Mouse (Mus musculus): Measurements from ENCODE around the gene Plcg2. TPM values are rescaled to one million over a fixed set of nuclear protein-coding genes. Genes with fewer than 3 reads are reported as not detected.

Plcg2 gene
- polyA plus RNA-seq, 1 experiment from 2014 or later: 1.6 TPM

DNA sequence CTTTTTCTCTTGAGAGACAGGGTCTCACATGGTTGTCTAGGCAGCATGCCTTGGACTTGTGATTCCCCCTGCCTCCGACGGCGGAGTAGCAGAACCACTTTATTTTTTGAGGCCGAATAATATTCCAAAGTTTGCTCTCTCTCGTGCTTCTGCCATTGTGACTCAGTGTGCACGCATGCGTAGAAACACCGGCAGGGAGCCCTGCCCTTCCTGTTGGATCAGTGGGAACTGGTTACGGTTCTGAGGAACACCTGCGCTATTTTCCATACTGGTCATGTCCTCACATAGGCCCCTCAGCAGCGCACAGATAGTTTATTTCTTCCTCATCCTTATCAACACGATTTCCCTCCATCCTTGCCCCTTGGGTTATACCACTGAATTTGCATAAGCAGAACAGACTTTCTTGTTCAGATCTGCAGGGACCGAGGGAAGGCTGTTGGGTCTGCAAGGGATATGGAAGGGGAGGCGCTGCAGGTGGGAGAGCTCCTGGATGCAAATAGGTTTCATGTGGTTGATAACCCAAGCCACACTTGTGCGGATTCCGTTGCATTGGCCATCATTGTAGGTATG lies 64.4 kb downstream of the Plcg2 start:
- H3K4me3 ChIP-seq: peak overlapping the region; percentile 19; the same call in 1 of the 2 replicates
- ATAC-seq (ENCODE audit: low FRiP score, low read depth): no peak
- no peaks in the 10 kb centered on the region for H3K27me3 ChIP-seq
- no peak overlapping the region for H3K9ac ChIP-seq
- H3K4me2 ChIP-seq: peak overlapping the region; percentile 43
- H3K36me3 ChIP-seq: no peaks in the 10 kb centered on the region
- no peak overlapping the region for H3K27ac ChIP-seq (replicated peaks)
- 35% methylated on average over 16 of the region's 16 CpGs for WGBS
- H3K4me1 ChIP-seq (replicated peaks): 0 out of 2 replicates have a peak, but pooled peaks cover 3% of the 10 kb centered on the region
- no peaks in the 10 kb centered on the region for H3K9me3 ChIP-seq

DNA sequence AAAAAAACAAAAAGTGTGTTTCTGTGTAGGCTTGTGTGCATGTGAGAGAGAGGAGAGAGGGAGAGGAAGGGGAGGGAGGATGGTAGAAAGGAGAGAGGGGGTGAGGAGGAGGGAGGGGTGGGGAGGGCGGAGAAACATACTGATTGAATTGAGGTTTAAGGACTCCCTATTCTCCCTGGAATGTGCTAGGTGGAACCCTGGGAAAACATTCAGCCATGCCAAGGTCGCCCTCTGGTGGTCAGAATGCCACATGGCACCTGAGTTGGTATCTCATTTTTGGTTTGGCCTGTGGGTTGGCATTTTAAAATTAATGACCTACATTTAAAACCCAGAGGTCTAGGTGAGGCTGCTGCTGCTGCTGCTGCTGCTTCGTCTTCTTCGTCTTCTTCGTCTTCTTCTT lies 71.3 kb downstream of the Plcg2 start:
- no peaks in the 10 kb centered on the region for H3K27me3 ChIP-seq
- no peak for ATAC-seq (ENCODE audit: low FRiP score, low read depth)
- no peak overlapping the region for H3K9ac ChIP-seq
- H3K4me1 ChIP-seq (replicated peaks): no peaks in the 10 kb centered on the region
- no peak overlapping the region for H3K4me2 ChIP-seq
- H3K27ac ChIP-seq (replicated peaks): no peak overlapping the region
- no peak overlapping the region for H3K4me3 ChIP-seq
- H3K9me3 ChIP-seq: no peaks in the 10 kb centered on the region
- H3K36me3 ChIP-seq: no peaks in the 10 kb centered on the region
- WGBS: 34% methylated on average over 5 of the region's 5 CpGs

DNA sequence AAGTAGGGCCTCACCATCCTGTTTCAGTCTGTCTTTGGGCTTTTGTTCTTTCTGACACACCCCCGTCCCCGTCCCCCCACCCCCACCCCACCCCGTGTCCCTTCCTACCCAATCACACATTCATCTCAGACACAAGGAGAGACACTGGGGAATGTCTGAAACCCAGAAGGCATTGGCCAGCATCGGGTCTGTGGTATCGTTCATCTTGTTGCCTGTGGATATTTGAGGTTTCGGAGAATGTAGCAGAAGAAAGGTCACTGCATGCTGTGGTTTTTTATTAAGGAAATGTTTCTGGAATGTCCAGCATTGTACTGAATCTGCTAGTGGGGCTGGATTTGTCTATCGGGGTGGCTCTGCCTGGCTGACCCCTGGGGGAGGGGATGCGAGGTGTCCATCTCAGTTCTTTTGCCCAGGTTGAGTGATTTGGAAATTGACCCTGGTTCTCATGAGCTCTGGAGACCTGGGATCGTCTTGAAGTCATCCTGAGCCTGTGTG lies 78.2 kb downstream of the Plcg2 start:
- no peak for ATAC-seq (ENCODE audit: low FRiP score, low read depth)
- WGBS: 48% methylated on average over 9 of the region's 9 CpGs
- H3K4me3 ChIP-seq: no peak overlapping the region

DNA sequence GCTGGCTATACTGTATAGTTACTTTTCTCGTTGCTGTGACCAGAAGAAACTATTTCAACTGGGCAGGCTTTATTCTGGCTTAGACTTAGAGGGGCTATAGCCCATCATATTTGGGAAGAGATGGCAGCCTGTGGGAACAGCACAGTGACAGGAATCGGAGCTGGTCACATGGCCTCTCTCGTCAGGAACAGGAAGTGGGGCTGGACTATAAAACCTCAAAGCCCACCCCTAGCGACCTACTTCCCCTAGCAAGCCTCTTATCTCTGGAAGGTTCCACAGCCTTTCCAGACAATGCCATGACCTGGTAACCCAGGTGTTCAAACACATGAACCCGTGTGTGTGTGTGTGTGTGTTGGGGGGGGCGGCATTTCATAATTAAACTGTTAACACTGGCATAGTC lies 79.0 kb downstream of the Plcg2 start:
- Histone ChIP-seq H3K27ac (replicated peaks) (no peak overlapping the region), H3K4me3 (no peak overlapping the region), H3K4me2 (no peak overlapping the region), H3K4me1 (replicated peaks) (no peaks in the 10 kb centered on the region), H3K9me3 (0 out of 2 replicates have a peak, but pooled peaks cover 2% of the 10 kb centered on the region), H3K27me3 (no peaks in the 10 kb centered on the region), H3K9ac (no peak overlapping the region), H3K36me3 (no peaks in the 10 kb centered on the region)
- no peak for ATAC-seq (ENCODE audit: low FRiP score, low read depth)
- WGBS: 84% methylated on average over 6 of the region's 6 CpGs

More for the DNA sequence above, 78.2 kb downstream of the Plcg2 start:
- no peaks in the 10 kb centered on the region for H3K36me3 ChIP-seq
- no peak overlapping the region for H3K27ac ChIP-seq (replicated peaks)
- H3K4me1 ChIP-seq (replicated peaks): no peaks in the 10 kb centered on the region
- H3K9ac ChIP-seq: no peak overlapping the region
- no peak overlapping the region for H3K4me2 ChIP-seq
- H3K27me3 ChIP-seq: no peaks in the 10 kb centered on the region
- H3K9me3 ChIP-seq: no peaks in the 10 kb centered on the region

DNA sequence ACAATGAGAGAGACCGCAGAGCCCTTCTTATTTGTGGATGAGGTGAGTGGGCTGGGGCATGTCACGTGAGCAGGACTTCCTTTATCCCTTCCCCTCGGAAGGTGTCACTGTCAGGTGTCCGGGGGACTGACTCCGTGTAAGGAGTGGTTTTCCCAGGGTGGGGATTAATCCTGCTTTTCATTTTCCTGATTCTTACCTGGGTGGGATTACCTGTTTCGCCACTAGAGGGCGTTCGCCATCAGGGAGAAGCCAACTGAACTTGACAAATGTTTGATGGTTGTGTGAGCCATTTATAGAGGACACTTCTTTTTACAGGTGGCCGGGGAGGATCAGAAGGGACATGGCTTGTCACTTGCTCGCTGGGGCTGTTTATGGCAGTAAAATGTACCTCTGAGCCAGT lies 79.8 kb downstream of the Plcg2 start:
- ATAC-seq (ENCODE audit: low FRiP score, low read depth): no peak
- Histone ChIP-seq H3K9me3 (peaks cover 2% of the 10 kb centered on the region; the same call in 1 of the 2 replicates), H3K27me3 (no peaks in the 10 kb centered on the region), H3K4me3 (no peak overlapping the region), H3K9ac (no peak overlapping the region), H3K36me3 (no peaks in the 10 kb centered on the region), H3K27ac (replicated peaks) (no peak overlapping the region), H3K4me2 (no peak overlapping the region), H3K4me1 (replicated peaks) (no peaks in the 10 kb centered on the region)
- 62% methylated on average over 10 of the region's 10 CpGs for WGBS

DNA sequence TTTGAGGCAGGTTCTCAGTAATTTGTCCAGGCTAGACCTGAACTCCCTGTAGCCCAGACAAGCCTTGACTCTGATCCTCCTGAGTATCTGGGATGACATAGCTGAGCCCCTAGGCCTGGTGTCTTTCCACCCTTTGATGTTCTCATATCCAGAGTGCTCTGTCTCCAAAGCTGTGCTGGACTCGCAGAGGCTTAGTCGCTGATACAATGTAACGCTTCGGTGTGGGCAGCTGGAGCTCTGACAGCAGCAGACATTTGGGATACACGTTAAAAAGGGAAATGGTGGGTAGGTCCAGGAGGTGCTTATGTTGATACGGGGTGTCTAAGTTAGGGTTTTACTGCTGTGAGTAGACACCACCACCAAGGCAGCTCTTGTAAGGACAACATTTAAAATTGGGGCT lies 80.8 kb downstream of the Plcg2 start:
- 92% methylated on average over 6 of the region's 6 CpGs for WGBS
- Histone ChIP-seq H3K4me3 (no peak overlapping the region), H3K27me3 (no peaks in the 10 kb centered on the region), H3K4me2 (no peak overlapping the region), H3K9me3 (peaks cover 2% of the 10 kb centered on the region; the same call in 1 of the 2 replicates), H3K27ac (replicated peaks) (no peak overlapping the region), H3K36me3 (no peaks in the 10 kb centered on the region), H3K4me1 (replicated peaks) (no peaks in the 10 kb centered on the region), H3K9ac (no peak overlapping the region)
- ATAC-seq (ENCODE audit: low FRiP score, low read depth): no peak

DNA sequence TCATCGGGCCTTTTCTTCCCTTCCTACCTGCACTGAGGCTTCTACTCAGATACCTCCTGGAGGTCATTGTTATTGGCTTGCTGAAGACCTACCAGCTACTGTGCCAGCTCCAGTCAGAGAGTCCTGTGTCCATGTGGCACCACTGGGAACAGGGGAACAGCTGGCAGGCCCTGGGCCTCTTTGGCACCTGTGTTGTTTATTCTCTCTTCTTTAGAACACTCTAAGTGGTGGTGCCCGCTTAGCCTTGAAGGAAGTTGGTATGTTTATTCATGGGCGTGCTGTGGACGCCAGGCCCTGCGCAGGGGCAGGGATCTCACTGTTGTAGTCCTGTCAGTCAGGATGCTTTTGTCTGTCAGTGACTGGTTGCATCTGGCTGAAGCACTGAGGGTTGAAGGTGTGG lies 95.8 kb downstream of the Plcg2 start:
- Histone ChIP-seq H3K9me3 (no peaks in the 10 kb centered on the region), H3K9ac (no peak overlapping the region), H3K27ac (replicated peaks) (no peak overlapping the region), H3K36me3 (no peaks in the 10 kb centered on the region), H3K4me2 (no peak overlapping the region), H3K4me3 (no peak overlapping the region), H3K27me3 (no peaks in the 10 kb centered on the region), H3K4me1 (replicated peaks) (no peaks in the 10 kb centered on the region)
- no peak for ATAC-seq (ENCODE audit: low FRiP score, low read depth)
- 84% methylated on average over 5 of the region's 5 CpGs for WGBS

DNA sequence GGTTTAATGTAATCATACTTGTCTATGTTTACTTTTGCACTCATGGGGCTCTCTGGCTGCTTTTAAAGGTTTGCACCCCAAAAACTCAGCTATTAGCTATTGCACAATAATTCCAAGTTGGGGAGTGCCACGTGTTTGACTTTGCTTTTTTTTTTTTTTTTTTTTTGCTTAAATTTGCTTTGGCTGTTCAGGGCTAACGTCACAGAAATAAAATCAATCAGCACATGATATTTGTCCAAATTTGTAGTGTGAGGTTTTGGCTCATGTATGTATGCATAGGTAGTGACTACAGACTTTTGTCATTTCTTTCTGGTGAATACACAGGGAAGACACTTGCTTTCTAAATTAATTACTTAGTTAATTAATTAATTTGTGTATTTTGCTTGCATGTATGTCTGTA lies 96.9 kb downstream of the Plcg2 start:
- no peaks in the 10 kb centered on the region for H3K4me1 ChIP-seq (replicated peaks)
- no peak overlapping the region for H3K4me2 ChIP-seq
- no peak for ATAC-seq (ENCODE audit: low FRiP score, low read depth)
- H3K4me3 ChIP-seq: no peak overlapping the region
- H3K9me3 ChIP-seq: no peaks in the 10 kb centered on the region
- WGBS: 86% methylated on average over 2 of the region's 2 CpGs
- H3K9ac ChIP-seq: no peak overlapping the region
- no peaks in the 10 kb centered on the region for H3K27me3 ChIP-seq
- H3K27ac ChIP-seq (replicated peaks): no peak overlapping the region
- no peaks in the 10 kb centered on the region for H3K36me3 ChIP-seq

DNA sequence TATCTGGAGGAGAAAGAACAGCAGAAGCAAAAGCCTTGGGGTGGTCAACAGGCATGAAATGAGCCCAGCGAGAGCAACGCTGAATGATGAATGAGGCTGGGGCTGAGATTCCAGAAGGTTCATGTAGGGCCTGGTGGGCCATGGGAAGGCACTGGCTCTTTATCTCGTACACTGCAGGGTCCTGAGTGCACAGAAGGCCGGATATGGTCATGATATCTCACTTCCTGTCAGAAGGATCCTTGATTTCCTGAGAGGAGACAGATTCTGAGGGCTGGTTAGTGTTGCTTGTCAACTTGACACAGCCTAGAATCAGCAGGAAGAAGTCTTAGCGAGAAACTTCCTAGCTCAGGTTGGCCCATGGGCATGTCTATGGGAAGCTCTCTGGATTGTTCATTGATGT lies 98.7 kb downstream of the Plcg2 start:
- WGBS: 88% methylated on average over 5 of the region's 5 CpGs
- H3K27ac ChIP-seq (replicated peaks): no peak overlapping the region
- no peak for ATAC-seq (ENCODE audit: low FRiP score, low read depth)

DNA sequence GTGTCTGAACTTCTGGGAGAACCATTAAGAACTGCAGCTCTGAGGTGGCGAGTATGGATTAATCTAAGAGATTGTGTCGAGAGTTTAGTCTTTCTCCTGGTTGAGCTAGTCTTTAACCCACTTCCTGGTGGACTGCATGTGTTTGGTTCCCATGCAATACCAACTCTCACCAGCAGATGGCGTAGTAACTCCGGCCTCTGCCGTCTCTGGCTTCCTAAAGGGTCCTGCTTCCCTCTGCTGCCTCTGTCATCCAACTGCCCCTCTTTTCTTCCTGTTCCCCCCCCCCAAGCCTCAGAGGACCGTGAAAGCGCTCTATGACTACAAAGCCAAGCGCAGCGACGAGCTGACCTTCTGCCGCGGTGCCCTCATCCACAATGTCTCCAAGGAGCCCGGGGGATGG lies 102.7 kb downstream of the Plcg2 start:
- Histone ChIP-seq H3K4me2 (no peak overlapping the region), H3K27ac (replicated peaks) (no peak overlapping the region), H3K4me1 (replicated peaks) (no peaks in the 10 kb centered on the region), H3K9me3 (no peaks in the 10 kb centered on the region), H3K27me3 (no peaks in the 10 kb centered on the region), H3K9ac (no peak overlapping the region), H3K36me3 (no peaks in the 10 kb centered on the region), H3K4me3 (no peak overlapping the region)
- 76% methylated on average over 13 of the region's 13 CpGs for WGBS
- no peak for ATAC-seq (ENCODE audit: low FRiP score, low read depth)

More for the DNA sequence above, 98.7 kb downstream of the Plcg2 start:
- Histone ChIP-seq H3K4me1 (replicated peaks) (no peaks in the 10 kb centered on the region), H3K27me3 (no peaks in the 10 kb centered on the region), H3K4me2 (no peak overlapping the region), H3K4me3 (no peak overlapping the region), H3K36me3 (no peaks in the 10 kb centered on the region), H3K9me3 (no peaks in the 10 kb centered on the region), H3K9ac (no peak overlapping the region)

DNA sequence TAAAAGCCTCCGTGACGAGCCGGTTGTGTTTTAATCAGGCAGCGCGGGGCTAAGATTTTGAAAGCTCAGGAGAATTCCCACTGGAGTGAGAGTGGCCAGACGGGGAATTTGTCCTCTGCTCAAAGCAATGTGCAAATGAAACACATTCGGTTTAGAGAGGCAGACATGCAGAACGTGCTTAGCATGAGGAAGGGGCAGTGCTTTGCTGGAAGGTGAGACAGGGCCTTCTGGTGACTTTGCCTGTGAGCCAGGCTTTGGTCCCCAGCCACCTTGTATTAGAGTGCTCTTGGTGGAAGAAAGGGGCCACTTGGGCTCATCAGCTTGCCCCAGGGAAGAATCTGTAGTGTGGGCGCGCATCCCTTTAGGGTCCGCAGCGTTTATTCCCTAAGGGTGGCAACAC lies 106.0 kb downstream of the Plcg2 start:
- Histone ChIP-seq H3K27me3 (no peaks in the 10 kb centered on the region), H3K36me3 (no peaks in the 10 kb centered on the region), H3K27ac (replicated peaks) (no peak overlapping the region; the same call in 1 of the 2 replicates), H3K4me1 (replicated peaks) (no peaks in the 10 kb centered on the region), H3K9me3 (no peaks in the 10 kb centered on the region), H3K4me2 (no peak overlapping the region), H3K4me3 (no peak overlapping the region), H3K9ac (no peak overlapping the region)
- WGBS: 71% methylated on average over 12 of the region's 12 CpGs
- no peak for ATAC-seq (ENCODE audit: low FRiP score, low read depth)

DNA sequence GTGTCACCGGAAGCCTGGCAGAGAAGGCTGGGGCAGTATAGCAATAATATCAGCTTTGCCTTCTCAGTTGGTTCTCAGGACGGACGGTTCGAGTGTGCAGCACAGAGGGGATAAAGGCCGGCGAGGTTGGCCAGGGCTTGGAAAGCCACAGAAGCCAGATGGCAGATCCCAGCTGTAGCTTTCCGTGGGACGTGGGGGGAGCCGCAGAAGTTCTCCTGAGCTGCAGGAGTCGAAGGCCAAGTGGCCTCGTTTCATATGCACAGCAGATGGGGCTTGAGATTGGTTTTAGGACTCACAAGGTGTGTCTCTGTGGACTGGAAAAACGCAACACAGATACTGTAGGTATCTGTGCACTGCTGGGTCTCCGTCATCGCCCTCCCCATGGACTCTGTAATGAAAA lies 106.6 kb downstream of the Plcg2 start:
- Histone ChIP-seq H3K4me1 (replicated peaks) (no peaks in the 10 kb centered on the region), H3K36me3 (no peaks in the 10 kb centered on the region), H3K9me3 (no peaks in the 10 kb centered on the region), H3K4me3 (no peak overlapping the region), H3K27me3 (no peaks in the 10 kb centered on the region), H3K9ac (no peak overlapping the region), H3K4me2 (no peak overlapping the region), H3K27ac (replicated peaks) (no peak overlapping the region)
- 74% methylated on average over 14 of the region's 14 CpGs for WGBS
- ATAC-seq (ENCODE audit: low FRiP score, low read depth): no peak

DNA sequence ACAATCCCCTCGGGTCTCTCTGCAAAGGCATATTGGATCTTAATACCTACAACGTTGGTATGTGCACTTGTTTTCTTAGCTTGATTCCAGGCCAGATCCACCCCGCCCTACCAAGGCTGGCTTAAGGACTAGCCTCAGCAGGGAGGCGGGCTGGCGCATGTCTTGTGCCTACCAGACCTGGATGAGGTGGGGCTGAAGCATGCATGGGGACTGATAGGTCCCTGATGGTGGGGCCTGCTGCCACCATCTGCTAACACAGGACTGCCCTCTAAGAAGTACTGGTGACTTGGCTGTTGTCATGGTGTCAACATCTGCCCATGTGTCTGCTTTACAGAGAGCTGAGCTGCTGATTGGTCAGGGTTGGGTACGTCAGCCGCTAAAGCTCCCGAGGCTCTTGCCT lies 107.1 kb downstream of the Plcg2 start:
- H3K36me3 ChIP-seq: no peaks in the 10 kb centered on the region
- WGBS: 86% methylated on average over 8 of the region's 8 CpGs
- H3K4me2 ChIP-seq: no peak overlapping the region
- no peak overlapping the region for H3K4me3 ChIP-seq
- no peak overlapping the region for H3K27ac ChIP-seq (replicated peaks)
- no peak overlapping the region for H3K9ac ChIP-seq
- no peaks in the 10 kb centered on the region for H3K9me3 ChIP-seq
- peak; percentile 34; the same call in 1 of the 2 replicates for ATAC-seq (ENCODE audit: low FRiP score, low read depth)
- no peaks in the 10 kb centered on the region for H3K27me3 ChIP-seq
- H3K4me1 ChIP-seq (replicated peaks): no peaks in the 10 kb centered on the region
